Mouse (Mus musculus) urinary bladder, postnatal 14 days (tissue): Measurements from ENCODE around the gene Crim1.

Source experiments
- DNase-seq: peaks from one replicate; pipeline ENCODE4 v3.0.0; 2021; ENCODE audit warnings: low spot score

The Crim1 gene

DNA sequence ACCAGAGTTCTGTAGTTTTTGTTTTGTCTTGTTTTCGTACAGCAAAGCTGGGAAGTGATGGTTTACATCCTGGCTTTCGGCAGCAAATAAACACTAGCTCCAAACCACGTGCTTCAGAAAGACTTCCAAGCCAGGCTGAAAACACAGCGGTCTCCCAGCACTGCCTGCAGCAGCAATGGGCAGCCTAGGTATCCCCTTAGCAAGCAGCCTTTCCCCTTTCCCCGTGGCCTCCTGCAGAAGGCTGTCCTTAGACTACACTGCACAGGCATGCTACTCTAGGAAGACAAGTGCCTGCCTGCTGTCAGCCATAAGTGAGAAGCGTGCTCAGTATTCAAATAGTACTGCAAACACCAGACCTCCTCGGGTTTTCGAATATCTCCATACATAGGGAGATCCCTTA lies 176.5 kb downstream of the Crim1 start:
- DNase-seq: no peak

GRCm38 (mm10) chr17:78379079-78379729 lies 179.2 kb downstream of the Crim1 start:
- DNase-seq: no peak

DNA sequence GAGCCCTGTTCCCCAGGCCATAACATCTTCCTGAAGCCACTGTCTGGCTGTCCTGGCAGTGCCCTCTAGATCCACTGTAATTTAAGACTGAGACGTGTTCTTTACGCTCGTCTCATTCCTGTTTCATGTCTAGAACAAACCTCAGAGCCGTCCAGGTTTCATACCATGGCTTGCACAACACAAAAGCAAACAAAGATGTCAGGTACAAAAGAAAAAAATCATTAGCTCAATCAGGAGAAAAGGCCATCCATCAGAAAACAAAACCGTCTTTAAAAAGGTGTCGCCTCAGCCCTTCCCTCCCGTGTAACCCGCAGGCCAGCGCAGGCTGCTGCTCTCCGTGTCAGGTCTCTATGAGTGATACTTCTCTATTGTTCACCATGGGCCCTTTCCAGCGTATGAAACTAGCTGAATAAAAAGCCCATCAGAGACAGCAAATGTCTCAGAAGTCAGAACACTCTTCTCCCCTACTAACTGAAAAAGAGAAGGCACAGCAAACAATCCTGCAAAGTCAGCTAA lies 179.7 kb downstream of the Crim1 start:
- no peak for DNase-seq

GRCm38 (mm10) chr17:78382321-78382720 lies 182.3 kb downstream of the Crim1 start:
- no peak for DNase-seq

- DNase-seq: no peak
Measured at GRCm38 (mm10) chr17:78387665-78388064, 187.6 kb downstream of the Crim1 start.

DNA sequence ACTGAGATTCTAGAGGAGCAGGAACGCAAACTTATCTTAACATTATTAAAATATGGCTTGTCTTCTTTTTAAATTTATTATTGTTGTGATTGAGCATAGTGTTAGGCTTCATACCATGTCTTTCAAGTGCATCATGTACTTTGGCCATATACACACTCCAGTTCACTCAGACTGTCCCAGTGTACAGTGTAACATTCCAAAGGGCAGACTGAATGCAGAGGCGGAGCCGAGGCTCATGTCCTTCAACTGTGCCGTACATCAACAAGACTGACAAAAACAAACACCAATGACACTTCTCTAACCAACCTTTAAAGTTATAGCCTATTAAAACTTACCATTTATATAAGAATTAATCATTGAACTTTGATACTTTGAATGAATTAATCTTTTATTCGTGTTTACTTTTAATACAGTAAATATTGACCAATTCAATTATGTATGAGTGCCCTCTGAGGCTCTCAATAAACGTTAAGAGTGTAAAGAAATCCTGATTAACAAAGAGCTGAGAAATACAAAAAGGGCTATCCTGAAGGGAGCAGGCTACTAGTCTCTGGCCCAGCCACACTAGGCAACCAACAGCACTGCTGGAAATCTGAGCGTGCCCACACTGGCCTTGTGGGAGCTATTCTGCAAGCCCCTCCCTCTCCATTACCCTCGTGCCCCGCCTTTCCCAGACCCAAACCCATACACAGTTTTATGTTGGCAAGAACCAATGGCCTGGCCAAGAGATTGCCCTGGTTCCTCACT lies 188.2 kb downstream of the Crim1 start:
- no peak for DNase-seq

DNA sequence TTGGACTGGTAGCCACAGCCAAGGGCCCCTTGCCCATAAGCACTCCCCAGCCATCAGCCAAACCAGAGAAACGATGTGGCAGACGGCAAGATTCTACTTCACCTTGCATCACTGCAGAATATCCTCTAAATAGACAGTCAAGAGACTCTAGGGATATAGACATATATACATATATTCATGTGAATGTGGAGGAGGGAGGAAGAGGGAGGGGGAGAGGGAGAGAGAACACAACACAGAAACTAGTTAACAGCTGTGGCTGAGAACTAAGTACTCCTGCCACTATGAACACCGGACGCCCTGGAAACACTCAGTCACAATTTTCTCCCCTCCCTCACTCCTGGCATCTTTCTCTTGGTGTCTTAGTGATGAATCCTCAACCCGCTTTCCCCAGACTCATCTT lies 189.5 kb downstream of the Crim1 start:
- DNase-seq: no peak

DNA sequence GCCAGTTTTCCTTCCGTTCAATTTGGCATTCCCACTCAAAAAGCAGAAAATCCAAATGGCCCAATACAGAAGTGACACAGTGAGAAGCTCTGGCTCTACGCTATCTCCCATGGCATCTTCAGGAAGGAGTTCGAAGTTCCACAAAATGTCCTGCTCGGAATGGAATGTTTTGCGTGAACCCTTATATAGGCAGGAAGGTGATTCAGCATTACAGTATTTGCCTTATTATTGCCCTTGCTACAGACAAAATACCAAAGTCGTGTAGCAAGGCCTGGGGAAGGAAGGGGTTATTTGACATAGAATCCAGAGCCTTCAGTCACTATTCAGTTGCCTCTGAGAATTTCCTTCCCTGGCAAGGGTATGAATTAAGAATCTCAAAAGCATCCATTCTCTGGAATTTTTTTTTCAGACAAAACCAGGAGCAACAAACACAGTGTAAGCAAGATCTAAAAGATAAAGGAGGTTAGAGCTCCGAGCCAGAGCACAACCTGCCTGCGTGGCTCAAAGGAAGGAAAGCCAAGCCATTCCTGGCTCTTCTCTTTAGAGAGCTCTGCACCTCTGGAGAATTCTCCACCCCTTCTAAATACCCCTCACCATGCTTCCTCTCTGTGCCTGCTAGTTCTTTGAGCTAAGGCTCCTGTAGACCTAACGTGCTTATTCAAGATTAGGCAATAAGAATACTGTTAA lies 192.5 kb downstream of the Crim1 start:
- DNase-seq: no peak

- DNase-seq: no peak
Measured at GRCm38 (mm10) chr17:78400130-78400840, 200.2 kb downstream of the Crim1 start.

DNA sequence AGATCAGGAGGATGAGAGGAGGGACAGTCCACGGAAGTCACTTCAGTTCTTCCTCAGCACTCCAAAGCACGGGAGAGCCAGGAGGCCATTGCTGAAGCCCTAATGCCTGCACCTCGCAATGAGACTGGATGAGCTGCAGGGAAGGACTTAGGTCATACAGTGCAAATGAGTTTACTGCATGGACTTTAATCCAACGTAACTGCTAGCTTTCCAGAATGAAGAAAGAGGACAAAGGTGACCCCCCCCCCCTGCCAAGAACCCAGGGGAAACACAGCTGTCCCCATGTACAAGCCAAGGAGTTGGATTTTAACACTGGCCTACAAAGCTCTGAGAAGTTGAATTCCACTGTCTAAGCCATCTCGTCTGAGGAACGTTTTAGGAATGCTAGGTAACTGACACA lies 201.3 kb downstream of the Crim1 start:
- no peak for DNase-seq

DNA sequence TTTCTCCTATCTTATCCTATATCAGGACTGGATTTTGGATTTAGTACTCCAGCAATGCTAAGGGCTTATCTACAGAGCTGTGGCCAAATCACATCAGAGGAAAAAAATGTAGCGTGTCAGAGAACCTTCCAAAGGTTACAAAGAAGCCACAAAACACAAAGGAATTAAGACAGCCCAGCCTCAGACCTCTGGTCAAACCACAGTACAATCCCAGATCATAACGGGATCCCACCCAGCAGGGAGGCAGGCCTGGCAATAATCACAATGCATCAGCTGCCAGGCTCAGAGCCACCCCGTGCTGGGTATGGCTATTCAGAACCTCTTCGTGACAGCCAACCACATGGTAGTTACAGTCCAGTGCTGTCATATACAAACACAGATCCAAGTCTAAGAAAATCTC lies 201.7 kb downstream of the Crim1 start:
- no peak for DNase-seq

- no peak for DNase-seq
Measured at GRCm38 (mm10) chr17:78402174-78402573, 202.1 kb downstream of the Crim1 start.

- DNase-seq: no peak
Measured at GRCm38 (mm10) chr17:78403229-78403628, 203.2 kb downstream of the Crim1 start.

DNA sequence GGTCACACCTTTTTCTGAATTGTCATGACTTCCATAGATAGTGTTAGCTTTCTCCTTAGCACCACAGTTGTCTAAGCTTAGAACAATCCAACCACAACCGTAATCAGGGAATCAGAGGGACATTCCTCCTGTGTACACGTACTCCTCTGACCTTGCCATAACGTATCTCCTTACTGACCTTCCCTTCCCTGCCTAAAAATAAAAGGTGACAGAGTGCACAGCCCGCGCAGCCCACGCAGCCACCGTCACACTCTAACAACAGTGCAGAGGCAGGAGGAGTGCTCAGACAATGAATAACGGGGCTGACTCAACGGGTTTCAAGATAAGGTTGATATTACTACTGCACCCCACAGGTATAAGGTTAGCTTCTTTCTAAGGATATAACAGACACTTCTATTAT lies 203.8 kb downstream of the Crim1 start:
- DNase-seq: no peak

GRCm38 (mm10) chr17:78405336-78405735 lies 205.3 kb downstream of the Crim1 start:
- DNase-seq: no peak

DNA sequence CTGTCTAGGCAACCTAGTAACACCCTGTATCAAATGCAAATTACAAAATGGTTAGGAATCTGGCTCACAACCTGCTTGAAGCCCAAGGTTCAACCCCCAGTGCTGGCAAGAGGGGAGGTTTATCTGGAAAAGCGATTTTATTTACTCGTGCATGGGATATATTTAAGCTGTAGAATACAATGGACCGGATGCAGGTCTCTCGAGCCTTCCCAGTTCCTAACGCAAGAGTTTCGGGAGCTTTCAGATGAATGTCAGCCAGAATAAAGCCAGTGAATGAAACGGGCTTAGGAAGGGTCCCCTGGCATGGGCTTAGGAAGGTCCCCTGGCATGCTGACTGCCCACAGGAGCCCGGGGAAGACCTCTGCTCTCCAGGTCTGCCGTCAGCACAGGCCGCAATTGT lies 206.8 kb downstream of the Crim1 start:
- DNase-seq: no peak

DNA sequence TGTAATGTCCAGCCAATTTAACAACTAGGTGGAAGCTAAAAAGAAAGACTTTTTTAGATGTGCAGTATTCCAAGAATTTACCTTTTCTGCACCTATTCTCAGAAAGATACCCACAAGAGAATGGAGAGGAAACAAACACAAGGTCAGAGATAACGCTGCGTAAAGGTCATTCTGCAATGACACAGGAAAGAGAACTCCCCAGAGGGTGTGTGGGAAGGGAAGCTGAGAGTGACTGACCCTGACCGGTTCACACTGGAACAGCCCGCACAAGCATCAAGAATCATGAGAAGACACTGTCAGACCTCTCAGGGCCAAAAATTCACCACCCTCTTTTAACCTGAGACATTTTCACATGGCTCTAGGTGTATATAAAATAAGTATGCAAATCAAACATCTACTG lies 207.5 kb downstream of the Crim1 start:
- DNase-seq: no peak

GRCm38 (mm10) chr17:78408386-78408785 lies 208.3 kb downstream of the Crim1 start:
- DNase-seq: no peak

- DNase-seq: no peak
Measured at GRCm38 (mm10) chr17:78409900-78410299, 209.9 kb downstream of the Crim1 start.

DNA sequence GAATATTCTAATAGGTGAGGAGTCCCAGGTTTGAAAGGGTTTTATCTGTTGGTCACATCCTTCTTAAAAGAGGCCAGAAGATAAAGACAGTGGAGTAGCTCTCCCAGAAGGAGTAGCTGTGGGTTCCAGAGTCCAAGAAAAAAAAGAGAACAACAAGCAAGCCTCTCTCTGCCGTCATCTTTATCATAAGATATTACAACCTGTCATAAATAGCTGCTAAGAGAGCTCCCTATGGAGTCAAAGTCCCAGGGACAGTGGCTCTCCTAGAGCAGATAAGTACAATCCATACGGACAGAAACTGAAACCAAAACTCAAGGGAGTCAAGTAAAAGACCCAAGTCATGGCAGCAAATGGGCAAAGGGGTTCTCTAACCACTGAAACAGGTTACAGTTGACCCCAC lies 215.2 kb downstream of the Crim1 start:
- DNase-seq: no peak

DNA sequence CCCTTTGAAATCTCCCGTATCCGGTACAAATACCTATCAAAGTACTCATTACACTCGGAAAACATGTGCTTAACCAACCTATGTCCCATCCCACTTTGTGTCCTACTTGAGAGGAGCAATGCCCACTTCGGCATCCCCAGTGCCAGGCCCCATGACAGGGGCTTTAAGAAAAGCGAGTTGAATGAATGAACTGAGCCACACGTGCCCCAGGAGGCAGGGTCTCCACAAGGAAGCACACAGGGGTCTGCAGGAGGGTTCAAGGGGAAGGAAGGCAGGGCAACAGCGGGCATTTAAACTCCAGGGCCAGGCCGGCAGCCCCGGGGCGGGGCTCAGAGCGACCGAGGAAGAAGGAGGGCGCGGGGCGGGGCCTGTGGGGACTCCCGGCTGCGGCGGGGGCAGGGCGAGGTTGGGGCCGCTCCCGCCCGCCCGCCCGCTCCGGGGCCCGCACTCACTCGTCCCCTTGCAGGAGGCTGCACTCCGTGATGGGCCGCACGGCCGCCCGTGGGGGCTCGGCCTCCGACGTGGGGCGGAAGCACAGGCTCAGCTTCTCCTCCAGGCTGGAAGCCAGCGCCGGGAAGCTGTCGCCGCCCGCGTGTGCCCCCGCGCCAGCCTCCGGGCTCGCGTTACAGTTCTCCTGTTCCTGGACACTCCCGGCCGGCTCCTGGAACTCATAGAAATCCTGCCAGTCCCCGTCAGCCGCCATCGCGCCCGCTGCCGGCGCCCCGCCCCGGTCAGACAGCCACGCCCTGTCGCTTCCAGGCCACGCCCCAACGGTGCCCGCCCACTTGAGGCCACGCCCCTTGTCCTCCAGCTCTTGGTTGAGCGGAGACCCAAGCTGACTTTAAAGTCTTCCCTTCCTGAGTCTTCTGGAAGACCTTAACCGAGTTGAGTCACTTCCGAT lies 217.6 kb downstream of the Crim1 start, which contains the start of gene Fez2:
Fez2 (minus strand) TSS at position 772 of the 901 bp plus-strand sequence.
- peak; percentile 95 for DNase-seq
